Mouse (Mus musculus) cortical plate, adult 2 months (tissue): ENCODE measurements around the gene Unc13a.

Experiments used
- CTCF ChIP-seq: fragments of 200-500 bp; IDR thresholded peaks from 2 replicates; pipeline ENCODE4 v1.5.1; 2011; ENCODE audit warnings: mild to moderate bottlenecking, control low read depth, low read length; ENCODE audit not compliant: insufficient read depth; ENCODE audit errors: extremely low read depth
- POLR2A ChIP-seq: fragments of 200-500 bp; IDR thresholded peaks from 2 replicates; pipeline ENCODE4 v1.6.1; 2011; ENCODE audit warnings: mild to moderate bottlenecking, low read length, control low read depth; ENCODE audit not compliant: insufficient read depth; ENCODE audit errors: extremely low read depth

DNA sequence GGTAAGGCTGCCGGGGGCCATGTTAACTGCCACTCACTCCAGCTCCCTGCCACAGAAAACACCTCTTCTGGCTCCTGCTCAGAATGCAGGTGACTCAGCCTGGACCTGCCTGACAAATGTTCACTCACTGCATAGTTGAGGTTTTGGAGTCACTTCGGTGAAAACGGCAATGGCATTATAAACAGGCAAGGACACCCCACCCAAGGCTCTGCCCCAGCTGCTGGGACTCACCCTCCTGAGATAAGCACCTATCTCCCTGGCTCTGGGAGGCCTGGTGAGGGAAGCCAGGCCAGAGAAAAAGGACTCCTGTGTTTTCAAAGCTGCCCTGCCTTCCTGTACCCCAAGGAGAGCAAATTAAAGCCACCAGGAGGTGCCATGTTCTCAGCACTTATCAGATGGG, 31.4 kb upstream of the Unc13a start:
- TF ChIP-seq POLR2A (no peak), CTCF (no peak)
